Mouse (Mus musculus): ENCODE measurements around the gene Cdh15. TPM values are rescaled to one million over a fixed set of nuclear protein-coding genes. Genes with fewer than 3 reads are reported as not detected.

The Cdh15 gene
- polyA plus RNA-seq, 1 experiment from 2014 or later: 2.2 TPM

- Histone ChIP-seq H3K9me3 (ENCODE audit: control insufficient read depth, low read length) (no peaks in the 10 kb centered on the region), H3K27ac (ENCODE audit: low read depth, low read length) (no peak overlapping the region), H3K9ac (replicated peaks; ENCODE audit: low read depth, low read length) (no peak overlapping the region), H3K36me3 (ENCODE audit: control insufficient read depth, insufficient read depth, low read length) (peaks cover 46% of the 10 kb centered on the region), H3K4me1 (ENCODE audit: control insufficient read depth, insufficient read depth, low read length) (no peaks in the 10 kb centered on the region), H3K4me2 (ENCODE audit: low read depth, low read length) (no peak overlapping the region), H3K27me3 (ENCODE audit: control insufficient read depth, insufficient read depth, low read length) (no peaks in the 10 kb centered on the region), H3K4me3 (ENCODE audit: low read depth, low read length) (no peak overlapping the region)
- 96% methylated on average over 8 of the region's 8 CpGs for WGBS
- no peak for ATAC-seq (ENCODE audit: low read depth)
Observed at GRCm38 (mm10) chr8:122897200-122897599, 49.4 kb downstream of the Cdh15 start.

GRCm38 (mm10) chr8:122898018-122898417 is 50.3 kb downstream of the Cdh15 start:
- no peaks in the 10 kb centered on the region for H3K4me1 ChIP-seq (ENCODE audit: control insufficient read depth, insufficient read depth, low read length)
- no peak overlapping the region for H3K27ac ChIP-seq (ENCODE audit: low read depth, low read length)
- no peak overlapping the region for H3K9ac ChIP-seq (replicated peaks; ENCODE audit: low read depth, low read length)
- no peaks in the 10 kb centered on the region for H3K9me3 ChIP-seq (ENCODE audit: control insufficient read depth, low read length)
- no peaks in the 10 kb centered on the region for H3K27me3 ChIP-seq (ENCODE audit: control insufficient read depth, insufficient read depth, low read length)
- H3K4me3 ChIP-seq (ENCODE audit: low read depth, low read length): no peak overlapping the region
- H3K4me2 ChIP-seq (ENCODE audit: low read depth, low read length): no peak overlapping the region
- peaks cover 39% of the 10 kb centered on the region for H3K36me3 ChIP-seq (ENCODE audit: control insufficient read depth, insufficient read depth, low read length)
- 88% methylated on average over 4 of the region's 4 CpGs for WGBS
- no peak for ATAC-seq (ENCODE audit: low read depth)

- Histone ChIP-seq H3K9me3 (ENCODE audit: control insufficient read depth, low read length) (no peaks in the 10 kb centered on the region), H3K36me3 (ENCODE audit: control insufficient read depth, insufficient read depth, low read length) (peaks cover 35% of the 10 kb centered on the region), H3K27me3 (ENCODE audit: control insufficient read depth, insufficient read depth, low read length) (no peaks in the 10 kb centered on the region), H3K27ac (ENCODE audit: low read depth, low read length) (no peak overlapping the region), H3K4me2 (ENCODE audit: low read depth, low read length) (no peak overlapping the region), H3K9ac (replicated peaks; ENCODE audit: low read depth, low read length) (no peak overlapping the region), H3K4me1 (ENCODE audit: control insufficient read depth, insufficient read depth, low read length) (no peaks in the 10 kb centered on the region), H3K4me3 (ENCODE audit: low read depth, low read length) (no peak overlapping the region)
- WGBS: 96% methylated on average over 12 of the region's 12 CpGs
- no peak for ATAC-seq (ENCODE audit: low read depth)
Observed at GRCm38 (mm10) chr8:122898473-122898872, 50.7 kb downstream of the Cdh15 start.

DNA sequence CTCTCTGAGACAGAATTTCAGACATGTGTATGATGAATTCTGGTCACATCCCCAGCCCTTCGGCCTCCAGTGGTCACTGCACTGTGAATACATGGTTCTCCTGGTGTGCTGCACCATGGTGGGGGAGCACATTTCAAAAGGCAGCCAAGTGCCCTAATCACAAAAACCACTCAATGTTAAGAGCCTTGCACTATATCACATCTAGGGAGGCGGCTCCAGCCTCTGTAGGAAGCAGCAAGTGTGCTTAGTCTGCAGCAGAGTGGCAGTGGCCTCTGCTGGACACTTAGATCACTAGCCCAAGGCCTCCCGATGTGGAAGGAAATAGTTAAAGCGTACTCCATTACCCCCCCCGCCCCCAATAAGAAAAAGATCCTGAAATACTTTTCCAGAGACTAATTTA is 51.3 kb downstream of the Cdh15 start:
- Histone ChIP-seq H3K9me3 (ENCODE audit: control insufficient read depth, low read length) (no peaks in the 10 kb centered on the region), H3K36me3 (ENCODE audit: control insufficient read depth, insufficient read depth, low read length) (peaks cover 35% of the 10 kb centered on the region), H3K9ac (replicated peaks; ENCODE audit: low read depth, low read length) (no peak overlapping the region), H3K27me3 (ENCODE audit: control insufficient read depth, insufficient read depth, low read length) (no peaks in the 10 kb centered on the region), H3K4me1 (ENCODE audit: control insufficient read depth, insufficient read depth, low read length) (no peaks in the 10 kb centered on the region), H3K4me2 (ENCODE audit: low read depth, low read length) (no peak overlapping the region), H3K4me3 (ENCODE audit: low read depth, low read length) (no peak overlapping the region), H3K27ac (ENCODE audit: low read depth, low read length) (no peak overlapping the region)
- no peak for ATAC-seq (ENCODE audit: low read depth)
- 78% methylated on average over 5 of the region's 5 CpGs for WGBS

GRCm38 (mm10) chr8:122901476-122901875 is 53.7 kb downstream of the Cdh15 start:
- Histone ChIP-seq H3K27ac (ENCODE audit: low read depth, low read length) (no peak overlapping the region), H3K36me3 (ENCODE audit: control insufficient read depth, insufficient read depth, low read length) (peaks cover 14% of the 10 kb centered on the region), H3K9ac (replicated peaks; ENCODE audit: low read depth, low read length) (no peak overlapping the region), H3K4me2 (ENCODE audit: low read depth, low read length) (no peak overlapping the region), H3K9me3 (ENCODE audit: control insufficient read depth, low read length) (no peaks in the 10 kb centered on the region), H3K4me3 (ENCODE audit: low read depth, low read length) (no peak overlapping the region), H3K4me1 (ENCODE audit: control insufficient read depth, insufficient read depth, low read length) (no peaks in the 10 kb centered on the region), H3K27me3 (ENCODE audit: control insufficient read depth, insufficient read depth, low read length) (no peaks in the 10 kb centered on the region)
- ATAC-seq (ENCODE audit: low read depth): no peak
- WGBS: 95% methylated on average over 7 of the region's 7 CpGs

DNA sequence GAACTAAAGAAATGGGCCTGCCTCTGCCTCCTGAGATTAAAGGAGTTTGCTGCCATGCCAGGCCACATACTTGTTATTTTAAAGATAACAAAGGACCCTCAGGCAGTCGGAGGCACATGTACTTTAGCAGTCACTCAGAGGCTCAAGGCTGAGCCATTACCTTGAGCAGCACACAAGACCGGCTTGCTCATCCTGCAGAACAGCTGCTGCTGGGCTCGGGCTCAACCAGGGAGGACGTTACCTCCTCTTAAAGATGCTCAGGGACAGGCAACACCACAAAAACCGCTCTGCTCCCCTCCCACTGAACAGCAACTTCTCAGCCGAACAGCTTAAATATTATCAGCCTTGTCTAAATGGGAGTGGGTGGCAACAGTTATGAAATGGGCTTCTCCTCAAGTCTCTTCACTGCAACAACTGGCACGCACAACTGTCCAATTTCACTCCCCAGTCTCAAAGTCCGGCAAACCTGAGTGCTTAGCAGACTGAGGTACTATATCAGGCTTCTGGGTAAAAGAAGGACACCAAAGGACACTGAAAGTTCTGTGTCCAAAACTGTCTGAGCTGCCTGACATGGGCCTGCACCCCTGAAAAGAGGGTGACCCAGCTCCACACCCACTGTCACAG is 54.2 kb downstream of the Cdh15 start:
- H3K4me3 ChIP-seq (ENCODE audit: low read depth, low read length): no peak overlapping the region
- no peaks in the 10 kb centered on the region for H3K4me1 ChIP-seq (ENCODE audit: control insufficient read depth, insufficient read depth, low read length)
- no peak for ATAC-seq (ENCODE audit: low read depth)
- H3K9ac ChIP-seq (replicated peaks; ENCODE audit: low read depth, low read length): no peak overlapping the region
- 88% methylated on average over 8 of the region's 8 CpGs for WGBS
- H3K27me3 ChIP-seq (ENCODE audit: control insufficient read depth, insufficient read depth, low read length): no peaks in the 10 kb centered on the region
- no peak overlapping the region for H3K27ac ChIP-seq (ENCODE audit: low read depth, low read length)
- peaks cover 11% of the 10 kb centered on the region for H3K36me3 ChIP-seq (ENCODE audit: control insufficient read depth, insufficient read depth, low read length)
- no peak overlapping the region for H3K4me2 ChIP-seq (ENCODE audit: low read depth, low read length)
- H3K9me3 ChIP-seq (ENCODE audit: control insufficient read depth, low read length): no peaks in the 10 kb centered on the region

DNA sequence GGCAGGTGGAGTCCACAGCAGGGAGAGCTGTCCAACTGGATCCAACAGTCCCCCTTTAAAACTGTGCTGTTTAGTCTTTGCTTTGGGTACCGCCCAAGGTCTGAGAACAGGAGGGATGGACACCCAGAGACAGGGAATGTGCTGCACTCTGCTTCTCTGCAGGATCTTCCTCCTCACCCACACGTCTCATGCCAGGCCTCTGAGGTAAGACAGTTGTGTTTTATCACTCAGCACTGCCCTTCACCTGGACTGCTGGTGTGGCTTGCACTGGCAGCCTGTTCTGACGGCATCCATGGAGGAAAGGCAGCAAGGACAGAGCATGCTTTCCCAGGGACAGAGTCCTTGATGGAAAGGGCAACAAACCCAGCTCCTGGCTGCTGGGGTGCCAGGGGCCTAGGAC is 54.8 kb downstream of the Cdh15 start:
- Histone ChIP-seq H3K27me3 (ENCODE audit: control insufficient read depth, insufficient read depth, low read length) (no peaks in the 10 kb centered on the region), H3K9ac (replicated peaks; ENCODE audit: low read depth, low read length) (no peak overlapping the region), H3K4me1 (ENCODE audit: control insufficient read depth, insufficient read depth, low read length) (no peaks in the 10 kb centered on the region), H3K4me2 (ENCODE audit: low read depth, low read length) (no peak overlapping the region), H3K9me3 (ENCODE audit: control insufficient read depth, low read length) (no peaks in the 10 kb centered on the region), H3K27ac (ENCODE audit: low read depth, low read length) (no peak overlapping the region), H3K36me3 (ENCODE audit: control insufficient read depth, insufficient read depth, low read length) (peaks cover 8% of the 10 kb centered on the region), H3K4me3 (ENCODE audit: low read depth, low read length) (no peak overlapping the region)
- no peak for ATAC-seq (ENCODE audit: low read depth)
- 64% methylated on average over 3 of the region's 3 CpGs for WGBS

DNA sequence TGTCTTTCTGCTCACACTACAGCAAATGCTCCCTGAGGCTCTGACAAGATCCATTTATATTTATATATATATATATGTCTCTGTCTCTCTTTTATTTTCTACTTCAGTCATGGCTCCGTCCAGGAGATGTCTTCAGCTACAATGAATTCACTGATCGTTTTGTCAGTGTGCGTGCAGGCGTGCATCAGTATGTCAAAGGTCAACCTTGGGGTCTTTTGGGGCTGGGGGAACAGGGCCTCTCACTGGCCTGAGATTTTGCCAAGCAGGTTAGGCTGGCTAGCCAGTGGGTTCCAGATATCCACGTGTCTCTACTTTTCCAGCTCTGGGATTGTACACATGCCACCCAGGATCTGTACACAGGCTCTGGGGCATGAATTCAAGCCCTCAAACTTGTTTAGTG is 55.2 kb downstream of the Cdh15 start:
- ATAC-seq (ENCODE audit: low read depth): no peak
- 32% methylated on average over 5 of the region's 5 CpGs for WGBS
- Histone ChIP-seq H3K4me1 (ENCODE audit: control insufficient read depth, insufficient read depth, low read length) (no peaks in the 10 kb centered on the region), H3K27ac (ENCODE audit: low read depth, low read length) (no peak overlapping the region), H3K9ac (replicated peaks; ENCODE audit: low read depth, low read length) (no peak overlapping the region), H3K4me2 (ENCODE audit: low read depth, low read length) (no peak overlapping the region), H3K9me3 (ENCODE audit: control insufficient read depth, low read length) (no peaks in the 10 kb centered on the region), H3K27me3 (ENCODE audit: control insufficient read depth, insufficient read depth, low read length) (no peaks in the 10 kb centered on the region), H3K36me3 (ENCODE audit: control insufficient read depth, insufficient read depth, low read length) (peaks cover 7% of the 10 kb centered on the region; the same call in 1 of the 2 replicates), H3K4me3 (ENCODE audit: low read depth, low read length) (no peak overlapping the region)

GRCm38 (mm10) chr8:122904496-122904895 is 56.7 kb downstream of the Cdh15 start:
- Histone ChIP-seq H3K36me3 (ENCODE audit: control insufficient read depth, insufficient read depth, low read length) (0 out of 2 replicates have a peak, but pooled peaks cover 5% of the 10 kb centered on the region), H3K4me3 (ENCODE audit: low read depth, low read length) (no peak overlapping the region), H3K27ac (ENCODE audit: low read depth, low read length) (no peak overlapping the region), H3K9ac (replicated peaks; ENCODE audit: low read depth, low read length) (no peak overlapping the region), H3K9me3 (ENCODE audit: control insufficient read depth, low read length) (no peaks in the 10 kb centered on the region), H3K27me3 (ENCODE audit: control insufficient read depth, insufficient read depth, low read length) (no peaks in the 10 kb centered on the region), H3K4me2 (ENCODE audit: low read depth, low read length) (no peak overlapping the region), H3K4me1 (ENCODE audit: control insufficient read depth, insufficient read depth, low read length) (no peaks in the 10 kb centered on the region)
- ATAC-seq (ENCODE audit: low read depth): no peak
- WGBS: 88% methylated on average over 11 of the region's 11 CpGs

Data from neural tube, embryonic 14.5 days (tissue).